Mouse (Mus musculus) MEL (cell line): ENCODE measurements around the gene Col6a1.

ENCODE experiments used
- CTCF ChIP-seq, 3 experiments: IDR thresholded peaks in 2 of 3; conservative IDR thresholded peaks in 1 of 3; 2 replicates each; pipeline ENCODE4 v1.5.1; 2011 to 2012; ENCODE audit warnings: low read length in 3 of 3, low read depth in 2 of 3, mild to moderate bottlenecking in 2 of 3, improper control_type of control experiment in 1 of 3, inconsistent platforms in 1 of 3, mixed read lengths in 1 of 3, moderate library complexity in 1 of 3; ENCODE audit not compliant: control insufficient read depth in 1 of 3, insufficient read depth in 1 of 3, poor library complexity in 1 of 3, severe bottlenecking in 1 of 3
- EP300 ChIP-seq, 2 experiments: IDR thresholded peaks; 2 replicates each; pipeline ENCODE4 v1.6.1; 2011; ENCODE audit warnings: improper control_type of control experiment in 2 of 2, low read length in 2 of 2, low read depth in 1 of 2, mild to moderate bottlenecking in 1 of 2
- ETS1 ChIP-seq: IDR thresholded peaks from 2 replicates; pipeline ENCODE4 v1.6.1; 2012; ENCODE audit warnings: low read depth, mild to moderate bottlenecking, inconsistent platforms, low read length, improper control_type of control experiment, moderate library complexity
- GATA1 ChIP-seq: IDR thresholded peaks from 2 replicates; pipeline ENCODE4 v1.6.1; 2011; ENCODE audit warnings: low read depth, low read length, improper control_type of control experiment
- JUND ChIP-seq: IDR thresholded peaks from 2 replicates; pipeline ENCODE4 v1.6.1; 2011; ENCODE audit warnings: low read depth, mild to moderate bottlenecking, improper control_type of control experiment, low read length
- MYC ChIP-seq: IDR thresholded peaks from 2 replicates; pipeline ENCODE4 v1.6.1; 2011; ENCODE audit warnings: low read depth, mild to moderate bottlenecking, low read length, improper control_type of control experiment, moderate library complexity
- NELFE ChIP-seq: IDR thresholded peaks from 2 replicates; pipeline ENCODE4 v1.6.1; 2011; ENCODE audit warnings: low read depth, low read length, improper control_type of control experiment
- NRF1 ChIP-seq: IDR thresholded peaks from 2 replicates; pipeline ENCODE4 v1.6.1; 2014; ENCODE audit warnings: low read depth, mild to moderate bottlenecking, inconsistent platforms, low read length, improper control_type of control experiment, moderate library complexity; ENCODE audit not compliant: poor library complexity, insufficient read depth, severe bottlenecking
- POLR2A ChIP-seq, 2 experiments: IDR thresholded peaks; 2 replicates each; pipeline ENCODE4 v1.6.1; 2011 to 2012; ENCODE audit warnings: low read length in 2 of 2, mild to moderate bottlenecking in 2 of 2, control low read depth in 1 of 2, improper control_type of control experiment in 1 of 2, low read depth in 1 of 2, moderate library complexity in 1 of 2; ENCODE audit not compliant: control insufficient read depth in 1 of 2, insufficient read depth in 1 of 2, poor library complexity in 1 of 2
- POLR2AphosphoS5 ChIP-seq: IDR thresholded peaks from 2 replicates; pipeline ENCODE4 v1.6.1; 2012; ENCODE audit warnings: low read depth, borderline replicate concordance, mild to moderate bottlenecking, inconsistent platforms, low read length, moderate library complexity, mixed read lengths
- TAL1 ChIP-seq: IDR thresholded peaks from 2 replicates; pipeline ENCODE4 v1.6.1; 2012; ENCODE audit warnings: mild to moderate bottlenecking, inconsistent platforms, low read length, moderate library complexity, mixed read lengths
- TCF12 ChIP-seq: IDR thresholded peaks from 2 replicates; pipeline ENCODE4 v1.6.1; 2014; ENCODE audit warnings: low read depth, mild to moderate bottlenecking, inconsistent platforms, low read length, improper control_type of control experiment, moderate library complexity
- UBTF ChIP-seq: IDR thresholded peaks from 2 replicates; pipeline ENCODE4 v1.6.1; 2012; ENCODE audit warnings: low read depth, mild to moderate bottlenecking, inconsistent platforms, low read length, improper control_type of control experiment, moderate library complexity, borderline replicate concordance; ENCODE audit not compliant: insufficient read depth
- USF1 ChIP-seq: IDR thresholded peaks from 2 replicates; pipeline ENCODE4 v1.6.1; 2014; ENCODE audit warnings: low read depth, mild to moderate bottlenecking, inconsistent platforms, low read length, improper control_type of control experiment, moderate library complexity

- TF ChIP-seq GATA1: no peak
- TF ChIP-seq ETS1: no peak
- TF ChIP-seq POLR2A (IDR thresholded peaks at IDR 0.05; ENCODE audit: control insufficient read depth in 1 of 2, insufficient read depth in 1 of 2, low read depth in 1 of 2, low read length in 2 of 2, poor library complexity in 1 of 2): no peak
- no peak for TF ChIP-seq NRF1
- no peak for TF ChIP-seq USF1
- no peak for TF ChIP-seq JUND
- TF ChIP-seq CTCF (IDR thresholded peaks at IDR 0.05 in 2 of 3, conservative IDR thresholded peaks at IDR 0.05 in 1 of 3; ENCODE audit: control insufficient read depth in 1 of 3, insufficient read depth in 1 of 3, low read depth in 2 of 3, low read length in 3 of 3, poor library complexity in 1 of 3, severe bottlenecking in 1 of 3): no peak
- no peak for TF ChIP-seq UBTF
- TF ChIP-seq TAL1: no peak
- TF ChIP-seq EP300 (IDR thresholded peaks at IDR 0.05; ENCODE audit: low read depth in 1 of 2, low read length in 2 of 2): no peak
- TF ChIP-seq POLR2AphosphoS5: no peak
- no peak for TF ChIP-seq TCF12
- no peak for TF ChIP-seq MYC
- no peak for TF ChIP-seq NELFE
Observed at GRCm38 (mm10) chr10:76762411-76762810, 36.4 kb upstream of the Col6a1 start.
